Mouse (Mus musculus): ENCODE data around the gene Rwdd1. TPM values are rescaled to one million over a fixed set of nuclear protein-coding genes. Genes with fewer than 3 reads are reported as not detected.

The Rwdd1 gene
- polyA plus RNA-seq, 1 experiment from 2014 or later = 176 TPM

GRCm38 (mm10) chr10:33950803-33951583 lies 68.4 kb downstream of the Rwdd1 start, which contains the start of gene Zup1:
TSS of gene Zup1 (minus strand) at chr10:33951269.
- H3K27me3 ChIP-seq (ENCODE audit: control insufficient read depth, insufficient read depth, low read length) = no peaks in the 10 kb centered on the region
- ATAC-seq (ENCODE audit: low FRiP score) (peak; percentile 98), DNase-seq (ENCODE audit: low spot score) (peak; percentile 84)
- 5% methylated on average over 37 of the region's 42 CpGs for WGBS
- peak within 1 kb of the TSS; percentile 96 for H3K9ac ChIP-seq (ENCODE audit: low read depth, low read length)
- no peaks in the 10 kb centered on the region for H3K4me1 ChIP-seq (replicated peaks; ENCODE audit: control insufficient read depth, insufficient read depth, low read length)
- H3K27ac ChIP-seq (ENCODE audit: low read depth, low read length) = peak within 1 kb of the TSS; percentile 67
- H3K4me2 ChIP-seq (replicated peaks; ENCODE audit: low read depth, low read length) = peak within 1 kb of the TSS; percentile 42
- no peaks in the 10 kb centered on the region for H3K36me3 ChIP-seq (ENCODE audit: control insufficient read depth, insufficient read depth, low read length)
- peak within 1 kb of the TSS; percentile 83 for H3K4me3 ChIP-seq (ENCODE audit: low read depth, low read length)
- H3K9me3 ChIP-seq (ENCODE audit: control insufficient read depth, low read length) = no peaks in the 10 kb centered on the region

Other genes starting within 250 kb of the Rwdd1 start
- gene Sult3a2, start 232.9 kb downstream of the Rwdd1 start, polyA plus RNA-seq (2014; fragmentation: Nextera tagmentation; extraction: Ambion mirVana) = not detected in 2 replicates
- gene Sult3a1, start 161.9 kb downstream of the Rwdd1 start, polyA plus RNA-seq (2014; fragmentation: Nextera tagmentation; extraction: Ambion mirVana) = not detected in 2 replicates
- gene Rsph4a, start 114.5 kb downstream of the Rwdd1 start, polyA plus RNA-seq (2014; fragmentation: Nextera tagmentation; extraction: Ambion mirVana) = 1.2 and 1.4 TPM in 2 replicates
- gene Zup1, start 68.4 kb downstream of the Rwdd1 start, polyA plus RNA-seq (2014; fragmentation: Nextera tagmentation; extraction: Ambion mirVana) = 24.9 and 27.9 TPM in 2 replicates
- gene Trappc3l, start 18.0 kb upstream of the Rwdd1 start, polyA plus RNA-seq (2014; fragmentation: Nextera tagmentation; extraction: Ambion mirVana) = not detected in 2 replicates
- not detected in 2 replicates for gene Calhm4, start 24.7 kb upstream of the Rwdd1 start, polyA plus RNA-seq (2014; fragmentation: Nextera tagmentation; extraction: Ambion mirVana)
- gene Calhm5, start 76.9 kb upstream of the Rwdd1 start, polyA plus RNA-seq (2014; fragmentation: Nextera tagmentation; extraction: Ambion mirVana) = 0.03 and 0.15 TPM in 2 replicates
- 0.40 and 0.42 TPM in 2 replicates for gene Calhm6, start 108.4 kb upstream of the Rwdd1 start, polyA plus RNA-seq (2014; fragmentation: Nextera tagmentation; extraction: Ambion mirVana)
- gene Dse, start 188.1 kb upstream of the Rwdd1 start, polyA plus RNA-seq (2014; fragmentation: Nextera tagmentation; extraction: Ambion mirVana) = 22.2 and 25.6 TPM in 2 replicates

All from hindbrain, embryonic 11.5 days (tissue).